Comparison of ENCODE assay signal across 16 mouse cellular contexts in the genomic region with DNA sequence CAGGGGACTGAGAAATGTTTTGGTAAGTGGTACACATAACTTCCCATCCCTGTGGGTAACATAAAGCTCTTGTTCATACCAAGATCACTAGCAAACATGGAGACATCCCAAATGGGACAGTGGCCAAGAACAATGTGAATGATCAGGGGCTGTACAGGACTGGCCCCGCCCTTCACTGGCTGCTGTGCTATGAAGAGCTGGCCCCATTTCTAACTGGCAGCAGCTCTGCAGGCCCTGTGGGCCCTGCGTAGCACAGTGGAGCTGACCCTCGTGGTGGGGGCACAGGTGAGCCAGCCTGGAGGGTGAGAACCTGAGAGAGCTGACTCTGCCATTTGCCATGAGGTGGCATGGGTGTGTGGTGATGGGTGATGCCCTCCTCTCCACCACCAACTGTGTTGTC.
DNase-seq lines count a peak whose midpoint lies in the region; ATAC-seq lines count a peak whose summit lies in the region.
"Had no signal": no experiment of that assay in that cellular context is flagged by ENCODE, and none has a peak within 500 bp of the region (broad histone marks: within the 10 kb centered on the region; RNA-seq: fewer than 3 reads in every experiment).

No protein-coding gene starts in this region.

- no peak overlapping the region for H3K27ac ChIP-seq in forebrain, embryonic 13.5 days
- H3K27ac ChIP-seq in forebrain, embryonic 12.5 days = no peak overlapping the region
- no peak overlapping the region for H3K27ac ChIP-seq in hindbrain, embryonic 15.5 days (replicated peaks)
- no peak overlapping the region for H3K27ac ChIP-seq in hindbrain, embryonic 10.5 days
- H3K27ac ChIP-seq in midbrain, embryonic 14.5 days (replicated peaks; ENCODE audit: low read depth, low read length) = no peak overlapping the region
- H3K27ac ChIP-seq: heart, embryonic 15.5 days had no signal

- H3K27me3 ChIP-seq in forebrain, embryonic 13.5 days = no peaks in the 10 kb centered on the region
- no peaks in the 10 kb centered on the region for H3K27me3 ChIP-seq in forebrain, embryonic 12.5 days
- no peaks in the 10 kb centered on the region for H3K27me3 ChIP-seq in hindbrain, embryonic 15.5 days
- no peaks in the 10 kb centered on the region for H3K27me3 ChIP-seq in hindbrain, embryonic 10.5 days (ENCODE audit: insufficient read depth, poor library complexity, severe bottlenecking)
- no peaks in the 10 kb centered on the region for H3K27me3 ChIP-seq in midbrain, embryonic 14.5 days (ENCODE audit: control insufficient read depth, insufficient read depth, low read length)
- H3K27me3 ChIP-seq: heart, embryonic 15.5 days had no signal

- H3K4me1 ChIP-seq in forebrain, embryonic 13.5 days = peaks cover 7% of the 10 kb centered on the region; the same call in 1 of the 2 replicates
- H3K4me1 ChIP-seq in forebrain, embryonic 12.5 days = peaks cover 6% of the 10 kb centered on the region
- peaks cover 43% of the 10 kb centered on the region for H3K4me1 ChIP-seq in hindbrain, embryonic 15.5 days (replicated peaks)
- no peaks in the 10 kb centered on the region for H3K4me1 ChIP-seq in hindbrain, embryonic 10.5 days (replicated peaks)
- H3K4me1 ChIP-seq in midbrain, embryonic 14.5 days (ENCODE audit: control insufficient read depth, insufficient read depth, low read length) = peaks cover under 1% of the 10 kb centered on the region; the same call in 1 of the 2 replicates
- H3K4me1 ChIP-seq: heart, embryonic 15.5 days had no signal

- H3K9me3 ChIP-seq in forebrain, embryonic 13.5 days (replicated peaks) = no peaks in the 10 kb centered on the region
- H3K9me3 ChIP-seq in forebrain, embryonic 12.5 days = no peaks in the 10 kb centered on the region
- no peaks in the 10 kb centered on the region for H3K9me3 ChIP-seq in hindbrain, embryonic 15.5 days
- no peaks in the 10 kb centered on the region for H3K9me3 ChIP-seq in hindbrain, embryonic 10.5 days
- no peaks in the 10 kb centered on the region for H3K9me3 ChIP-seq in midbrain, embryonic 14.5 days (ENCODE audit: control insufficient read depth, low read length)
- H3K9me3 ChIP-seq: heart, embryonic 15.5 days had no signal

- H3K9ac ChIP-seq in forebrain, embryonic 13.5 days = no peak overlapping the region
- H3K9ac ChIP-seq in forebrain, embryonic 12.5 days = no peak overlapping the region
- H3K9ac ChIP-seq in hindbrain, embryonic 15.5 days = no peak overlapping the region
- H3K9ac ChIP-seq in midbrain, embryonic 14.5 days (replicated peaks; ENCODE audit: low read length) = no peak overlapping the region
- H3K9ac ChIP-seq: heart, embryonic 15.5 days had no signal

- WGBS in forebrain, embryonic 13.5 days = 85% methylated on average over 3 of the region's 3 CpGs
- WGBS in forebrain, embryonic 12.5 days = 79% methylated on average over 3 of the region's 3 CpGs
- WGBS in hindbrain, embryonic 15.5 days = 62% methylated on average over 3 of the region's 3 CpGs
- 82% methylated on average over 3 of the region's 3 CpGs for WGBS in hindbrain, embryonic 10.5 days
- WGBS in midbrain, embryonic 14.5 days = 84% methylated on average over 3 of the region's 3 CpGs

- H3K4me3 ChIP-seq in forebrain, embryonic 13.5 days = no peak overlapping the region
- H3K4me3 ChIP-seq in forebrain, embryonic 12.5 days (replicated peaks) = no peak overlapping the region
- H3K4me3 ChIP-seq in hindbrain, embryonic 15.5 days = no peak overlapping the region
- H3K4me3 ChIP-seq in hindbrain, embryonic 10.5 days = no peak overlapping the region
- H3K4me3 ChIP-seq in midbrain, embryonic 14.5 days (replicated peaks; ENCODE audit: low read depth, low read length) = no peak overlapping the region
- H3K4me3 ChIP-seq: heart, embryonic 15.5 days had no signal

- ATAC-seq in forebrain, embryonic 13.5 days = peak; percentile 22; the same call in 1 of the 2 replicates
- ATAC-seq in forebrain, embryonic 12.5 days (ENCODE audit: low FRiP score) = no peak
- ATAC-seq in hindbrain, embryonic 15.5 days (ENCODE audit: low FRiP score, low read depth) = peak; percentile 38; the same call in 1 of the 2 replicates
- peak; percentile 29; the same call in 1 of the 2 replicates for ATAC-seq in midbrain, embryonic 14.5 days (ENCODE audit: low FRiP score, low TSS enrichment)
- ATAC-seq: inflammation-experienced regulatory T-cells, adult 6 months had no signal

- DNase-seq in hindbrain, embryonic 10.5 days (ENCODE audit: low spot score) = no peak
- DNase-seq in Muller cell, postnatal 12 days (ENCODE audit: inconsistent ontology term) = peak; percentile 20
- no peak for DNase-seq in midbrain, embryonic 14.5 days
- DNase-seq in embryo, embryonic 10.5 days (ENCODE audit: low spot score) = no peak
- no peak for DNase-seq in right cerebral cortex, adult 2 months (ENCODE audit: low spot score in 2 of 2)
- DNase-seq: cerebellum, adult 2 months; layer of hippocampus, postnatal 36 days; liver; lung, adult 18-20 months; lung, postnatal 36 days; thymus, postnatal 36 days had no signal

- H3K4me2 ChIP-seq in forebrain, embryonic 13.5 days = no peak overlapping the region
- no peak overlapping the region for H3K4me2 ChIP-seq in forebrain, embryonic 12.5 days
- no peak overlapping the region for H3K4me2 ChIP-seq in hindbrain, embryonic 15.5 days
- H3K4me2 ChIP-seq in midbrain, embryonic 14.5 days (ENCODE audit: low read length) = no peak overlapping the region
- H3K4me2 ChIP-seq: heart, embryonic 15.5 days had no signal

- no peaks in the 10 kb centered on the region for H3K36me3 ChIP-seq in forebrain, embryonic 13.5 days (ENCODE audit: poor library complexity, severe bottlenecking)
- no peaks in the 10 kb centered on the region for H3K36me3 ChIP-seq in forebrain, embryonic 12.5 days (replicated peaks)
- no peaks in the 10 kb centered on the region for H3K36me3 ChIP-seq in hindbrain, embryonic 15.5 days
- H3K36me3 ChIP-seq in hindbrain, embryonic 10.5 days = no peaks in the 10 kb centered on the region
- no peaks in the 10 kb centered on the region for H3K36me3 ChIP-seq in midbrain, embryonic 14.5 days (ENCODE audit: control insufficient read depth, insufficient read depth, low read length)
- H3K36me3 ChIP-seq: heart, embryonic 15.5 days had no signal
